Mouse (Mus musculus) megakaryocyte-erythroid progenitor cell, adult 5-6 weeks (primary cell): ENCODE measurements around the gene Mbtd1. TPM values are rescaled to one million over a fixed set of nuclear protein-coding genes. Genes with fewer than 3 reads are reported as not detected.
"Not testable (repeated sequence)": the region's sequence is repeated elsewhere in the genome, so short reads cannot be mapped to it uniquely, and the experiment has no call there.

ENCODE experiments used
- ATAC-seq: replicated peaks from 2 replicates; pipeline ENCODE4 v1.8.0; 2016; ENCODE audit warnings: mild to moderate bottlenecking, inconsistent platforms; ENCODE audit not compliant: severe bottlenecking, poor library complexity, low FRiP score, low TSS enrichment
- total RNA-seq, 2 experiments: library from RNA; stranded (forward) in 1 of 2; stranded (reverse) in 1 of 2; fragments of 200-1000, 215-1000 nt in 1 of 2; fragments of >200 nt in 1 of 2; fragmentation: Nextera tagmentation in 1 of 2; gene quantifications; 2 replicates each; pipeline ENCODE4 v1.2.3; 2014 to 2017

Gene Mbtd1
- total RNA-seq (2014; fragmentation: Nextera tagmentation) (65.7 and 82.5 TPM in 2 replicates), total RNA-seq (2017) (41.8 and 49.8 TPM in 2 replicates)

DNA sequence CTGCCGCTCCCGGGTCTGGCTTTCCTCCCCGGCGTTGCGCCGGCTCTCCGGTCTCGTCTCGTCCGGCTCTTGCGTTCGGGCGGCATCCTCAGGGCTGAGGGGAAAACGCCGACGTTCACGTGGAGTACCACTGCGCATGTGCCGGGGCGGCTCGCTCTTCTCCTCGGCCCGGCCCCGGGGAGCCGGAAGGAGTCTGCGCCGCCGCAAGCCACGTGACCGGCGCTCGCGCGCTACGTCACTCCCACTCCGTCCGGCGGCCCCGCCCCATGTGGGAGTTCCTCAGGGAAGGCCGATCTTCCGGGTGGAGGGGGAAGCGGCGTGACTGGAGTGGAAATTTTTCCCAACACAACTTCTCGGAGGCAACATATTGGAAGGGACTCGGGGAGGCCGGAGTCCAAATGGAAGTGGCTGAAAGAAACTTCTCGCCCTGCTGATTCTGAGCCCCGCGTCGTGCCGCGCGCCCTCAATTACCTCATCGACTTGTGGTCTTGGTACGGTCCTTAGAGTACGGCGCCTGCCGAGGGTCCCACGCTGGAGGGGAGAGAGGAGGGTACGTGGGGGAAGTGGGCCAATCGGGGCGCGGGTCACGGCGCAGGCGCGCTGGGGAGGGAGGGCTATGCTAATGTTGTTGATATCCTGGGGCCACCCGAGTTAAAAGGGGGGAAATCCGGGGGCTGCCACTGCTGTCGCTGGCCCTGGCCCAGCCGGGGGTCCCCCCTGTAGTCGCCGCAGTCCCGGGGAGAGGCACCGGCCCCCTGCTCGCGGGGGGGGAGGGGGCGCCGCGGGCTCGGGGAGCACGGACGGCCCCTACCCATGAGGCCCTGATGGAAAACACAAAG is at the start of gene Mbtd1, which contains the start of gene Utp18:
Mbtd1 (plus strand) TSS at position 281 of the 839 bp plus-strand sequence.
Utp18 (minus strand) TSS at position 195 of the 839 bp plus-strand sequence.
- peak; percentile 80 for ATAC-seq

DNA sequence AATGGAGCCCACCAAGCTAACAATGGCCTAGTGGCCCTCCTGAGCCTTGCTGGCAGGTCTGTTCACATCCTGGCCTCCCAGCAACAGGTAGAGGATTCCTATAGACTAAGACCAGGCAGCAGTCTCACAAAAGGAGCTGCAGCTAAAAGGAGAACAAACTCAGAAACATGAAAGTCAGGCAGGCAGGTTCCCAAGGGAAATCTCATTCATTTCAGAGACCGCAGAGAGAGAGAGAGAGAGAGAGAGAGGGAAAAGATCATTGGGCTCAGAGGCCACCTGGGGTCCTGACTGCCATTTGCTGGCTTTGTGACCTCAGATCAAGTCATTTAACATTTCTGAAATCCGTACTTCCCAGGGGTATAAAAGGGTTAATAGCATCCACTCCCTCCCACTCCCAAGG is 38.3 kb upstream of the Mbtd1 start:
- no peak for ATAC-seq

DNA sequence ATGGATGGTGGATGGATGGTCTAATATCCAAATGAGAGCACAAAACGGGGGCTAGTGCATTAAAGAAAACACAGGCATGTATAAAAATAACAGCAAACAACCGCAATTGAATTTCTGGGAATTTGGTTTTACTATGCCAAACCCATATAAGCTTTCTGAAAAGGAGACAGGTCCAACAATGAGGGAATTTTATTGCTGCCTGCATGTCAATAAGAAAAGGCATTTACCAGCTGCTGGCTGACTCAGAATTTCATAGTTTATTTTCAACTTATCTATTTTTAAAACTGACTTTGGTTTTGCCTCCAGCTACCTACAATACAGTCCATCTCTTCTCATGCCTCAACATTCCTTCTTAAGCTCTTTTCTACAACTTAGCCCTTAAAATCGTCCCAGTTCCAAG is 33.1 kb upstream of the Mbtd1 start:
- no peak for ATAC-seq

- peak; percentile 76 for ATAC-seq
Observed at GRCm38 (mm10) chr11:93856284-93856955, 29.2 kb upstream of the Mbtd1 start.

GRCm38 (mm10) chr11:93860540-93861172 is 25.0 kb upstream of the Mbtd1 start:
- ATAC-seq: no peak

DNA sequence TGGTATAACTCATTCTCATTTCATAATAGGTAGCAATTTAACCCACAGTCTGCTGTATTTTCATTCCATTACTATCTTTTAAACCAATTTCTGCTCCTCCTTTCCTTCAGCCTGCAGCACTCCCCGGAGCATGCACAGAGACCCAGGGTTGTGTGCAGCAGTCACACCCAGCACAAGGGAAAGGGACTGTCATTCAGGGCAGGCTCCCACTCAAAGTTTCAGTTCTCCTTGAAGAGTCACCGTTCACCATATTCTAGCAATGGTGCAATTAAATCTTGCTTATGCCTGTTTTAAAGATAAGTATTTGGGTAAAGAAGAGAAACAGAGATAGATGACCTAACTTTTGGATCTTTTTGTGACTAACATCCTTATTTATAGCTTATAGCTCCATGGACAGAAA is 24.5 kb upstream of the Mbtd1 start:
- no peak for ATAC-seq

DNA sequence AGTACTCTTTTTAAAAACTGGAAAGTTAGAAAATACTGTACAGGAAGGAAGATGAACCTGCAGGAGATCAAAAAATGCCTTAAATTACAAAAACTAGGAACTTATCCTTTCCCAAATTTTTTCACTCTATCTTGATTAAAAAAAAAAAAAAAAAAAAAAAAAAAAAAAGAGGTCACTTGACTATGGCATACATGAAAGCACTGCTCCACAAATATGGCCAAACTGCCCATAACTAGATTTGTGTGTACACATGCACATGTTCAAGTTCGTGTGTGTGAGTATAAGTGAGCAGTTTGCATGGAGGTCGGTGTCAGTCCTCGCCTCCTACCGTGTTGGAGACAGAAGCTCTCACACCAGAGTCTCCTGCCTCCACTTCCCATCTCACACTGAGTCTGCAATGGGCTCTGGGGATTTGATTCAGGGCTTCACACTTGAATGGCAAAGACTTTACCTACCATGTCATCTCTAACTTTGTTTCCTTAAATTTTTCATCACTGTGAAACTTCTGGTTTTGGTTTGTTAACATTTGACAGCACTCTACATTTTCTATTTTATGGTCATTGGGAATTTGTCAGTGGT is 23.5 kb upstream of the Mbtd1 start:
- no peak for ATAC-seq

DNA sequence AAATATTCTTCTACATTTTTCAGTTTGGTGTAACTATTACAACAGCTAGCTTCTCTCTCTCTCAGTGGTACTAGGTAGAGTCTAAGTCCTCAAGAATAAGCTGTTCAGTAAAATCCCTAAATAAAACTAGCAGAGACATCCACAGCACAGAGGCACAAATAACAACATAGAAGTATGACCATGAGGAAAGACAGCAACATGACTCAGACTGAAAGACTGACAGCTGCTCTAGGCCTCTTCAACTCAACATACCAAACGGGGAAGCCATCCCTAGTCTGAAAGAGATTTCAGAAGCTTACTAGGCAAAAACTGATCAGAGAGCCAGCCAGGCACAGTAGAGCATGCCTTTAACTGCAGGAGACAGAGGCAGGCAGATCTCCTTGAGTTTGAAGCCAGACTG is 23.0 kb upstream of the Mbtd1 start:
- ATAC-seq: no peak

- no peak for ATAC-seq
Observed at GRCm38 (mm10) chr11:93884068-93884467, 1.6 kb upstream of the Mbtd1 start.

DNA sequence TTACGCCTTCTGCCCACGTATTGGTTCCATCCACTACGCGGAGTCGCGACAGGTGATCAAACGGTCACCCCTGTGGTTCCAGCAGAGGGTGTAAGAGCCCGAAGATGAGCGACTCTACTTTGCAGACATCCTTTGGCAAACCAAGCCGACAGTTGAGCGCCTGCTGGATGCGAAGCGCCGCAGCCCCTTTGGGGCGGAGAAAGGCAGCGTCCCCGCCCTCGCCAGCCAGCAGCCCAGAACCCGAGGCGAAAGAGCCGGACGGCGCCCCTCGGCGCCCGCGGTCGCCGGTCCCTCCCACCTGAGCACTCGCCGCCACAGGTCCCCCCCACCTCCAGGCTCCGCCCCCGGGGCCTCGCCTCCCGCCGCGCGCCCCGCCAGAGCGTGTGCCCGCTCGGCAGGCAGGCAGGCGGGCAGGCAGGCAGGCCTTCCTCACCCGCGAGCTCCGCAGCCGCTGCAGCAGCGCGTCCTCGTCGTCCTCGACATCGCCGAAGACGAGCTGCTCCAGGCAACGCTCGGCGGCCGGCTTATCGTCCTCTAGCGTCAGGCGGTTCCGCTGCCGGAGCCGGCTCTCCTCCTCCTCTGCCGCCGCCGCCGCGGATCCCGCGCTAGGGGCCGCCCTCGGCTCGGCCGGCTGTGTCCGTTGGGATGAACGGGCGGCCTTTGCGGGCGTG is 616 bp upstream of the Mbtd1 start:
- peak; percentile 62 for ATAC-seq

- ATAC-seq: peak; percentile 54
Observed at GRCm38 (mm10) chr11:93886411-93887079, 893 bp downstream of the Mbtd1 start.

- no peak for ATAC-seq
Observed at GRCm38 (mm10) chr11:93887080-93887447, 1.4 kb downstream of the Mbtd1 start.

DNA sequence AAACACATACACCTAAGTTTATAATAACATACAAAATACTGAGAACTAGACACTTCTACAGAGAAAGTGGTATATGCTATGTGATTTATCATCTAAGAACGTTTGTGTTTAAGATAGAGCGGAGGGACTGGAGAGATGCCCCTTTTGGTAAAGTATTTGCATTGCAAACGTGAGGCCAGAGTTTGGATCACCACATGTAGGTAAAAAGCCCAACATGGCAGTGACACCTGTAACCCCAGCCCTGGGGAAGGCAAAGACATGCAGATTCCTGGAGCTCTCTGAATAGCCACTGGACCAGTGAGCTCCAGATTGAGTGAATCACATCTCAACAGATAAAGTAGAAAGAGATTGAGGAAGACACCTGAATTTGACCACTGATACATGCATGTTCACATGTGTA is 12.1 kb downstream of the Mbtd1 start:
- ATAC-seq: no peak

GRCm38 (mm10) chr11:93906834-93907233 is 21.2 kb downstream of the Mbtd1 start:
- ATAC-seq: no peak

DNA sequence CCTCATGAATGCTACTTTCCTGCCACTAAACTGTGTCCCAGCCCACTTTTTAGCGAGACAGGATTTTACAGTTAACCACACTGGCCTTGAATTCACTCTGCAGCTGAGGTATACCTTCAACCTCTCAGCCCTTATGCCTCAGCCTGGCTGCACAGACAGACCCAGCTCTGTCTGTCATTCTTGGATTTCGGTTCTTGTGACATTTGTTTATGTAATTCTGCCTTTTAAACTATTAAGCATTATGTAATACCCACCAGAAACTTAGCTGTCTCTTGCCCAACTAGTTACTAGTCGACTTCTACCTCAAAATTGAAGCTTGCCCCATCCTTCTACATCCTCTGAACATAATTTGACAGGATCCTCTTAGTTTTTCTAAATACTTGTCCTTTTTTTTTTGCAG is 22.2 kb downstream of the Mbtd1 start:
- no peak for ATAC-seq

- ATAC-seq: no peak
Observed at GRCm38 (mm10) chr11:93908829-93909228, 23.2 kb downstream of the Mbtd1 start.

- ATAC-seq: no peak
Observed at GRCm38 (mm10) chr11:93911603-93912002, 26.0 kb downstream of the Mbtd1 start.

DNA sequence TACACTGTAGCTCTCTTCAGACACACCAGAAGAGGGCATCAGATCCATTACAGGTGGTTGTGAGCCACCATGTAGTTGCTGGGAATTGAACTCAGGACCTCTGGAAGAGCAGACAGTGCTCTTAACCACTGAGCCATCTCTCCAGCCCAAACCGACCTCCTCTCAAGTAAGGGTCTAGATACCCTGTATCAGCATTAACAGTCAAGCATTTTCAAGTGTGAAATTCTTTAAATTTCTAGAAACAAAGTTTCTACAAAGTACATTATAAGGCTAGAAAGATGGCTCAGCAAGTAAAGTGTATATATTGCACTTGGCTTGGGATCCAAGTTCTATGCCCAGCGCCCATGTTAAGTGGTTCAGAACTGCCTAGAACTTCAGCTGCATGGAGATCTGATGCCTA is 29.4 kb downstream of the Mbtd1 start:
- ATAC-seq: not testable (repeated sequence)

DNA sequence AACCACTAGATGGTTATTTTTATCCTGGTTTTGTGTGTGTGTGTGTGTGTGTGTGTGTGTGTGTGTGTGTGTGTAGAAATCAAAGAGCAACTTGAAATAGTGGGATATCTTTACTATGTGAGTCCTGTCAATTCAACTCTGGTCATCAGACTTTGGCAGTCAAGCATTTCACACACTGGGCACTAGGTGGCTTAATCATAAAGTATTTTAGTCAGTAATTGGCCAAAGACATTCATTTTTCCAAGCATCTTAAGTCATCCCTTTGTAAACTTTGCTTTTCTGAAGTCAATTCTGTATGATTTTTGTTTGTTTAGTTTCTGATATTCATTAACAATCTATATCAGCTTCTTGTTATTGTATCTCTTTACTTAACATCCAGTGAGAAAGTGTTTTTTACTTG is 43.5 kb downstream of the Mbtd1 start:
- no peak for ATAC-seq
